Mouse (Mus musculus) intestine, embryonic 14.5 days (tissue): ENCODE results near the gene Gm45213. TPM values are rescaled to one million over a fixed set of nuclear protein-coding genes. Genes with fewer than 3 reads are reported as not detected.

ENCODE experiments used
- ATAC-seq: fragments of 200-750 bp; cut with Nextera tagmentation; replicated peaks from 2 replicates; pipeline ENCODE4 v1.8.0; 2017; ENCODE audit warnings: low read depth, moderate number of reproducible peaks, moderate TSS enrichment, moderate library complexity; ENCODE audit not compliant: low FRiP score, low TSS enrichment
- DNase-seq: peaks from one replicate; pipeline ENCODE4 v3.0.0-alpha.2; 2018; ENCODE audit warnings: low spot score
- H3K27ac ChIP-seq: fragments of 300-500 bp; sonication (generic); 2 replicates; pipeline ENCODE4 v1.5.1; 2014; ENCODE audit warnings: low read depth, mild to moderate bottlenecking, control low read depth
- H3K27me3 ChIP-seq: fragments of 300-500 bp; sonication (generic); replicated peaks from 2 replicates; pipeline ENCODE4 v1.6.1; 2014; ENCODE audit warnings: low read length, control low read depth; ENCODE audit not compliant: control insufficient read depth, insufficient read depth
- H3K36me3 ChIP-seq: fragments of 300-500 bp; sonication (generic); 2 replicates; pipeline ENCODE4 v1.6.1; 2014; ENCODE audit warnings: low read length, control low read depth; ENCODE audit not compliant: control insufficient read depth, insufficient read depth
- H3K4me1 ChIP-seq: fragments of 300-500 bp; sonication (generic); replicated peaks from 2 replicates; pipeline ENCODE4 v1.6.1; 2014; ENCODE audit warnings: low read length, control low read depth, mixed read lengths; ENCODE audit not compliant: control insufficient read depth, insufficient read depth
- H3K4me2 ChIP-seq: fragments of 300-500 bp; sonication (generic); 2 replicates; pipeline ENCODE4 v1.6.1; 2014; ENCODE audit warnings: low read length
- H3K4me3 ChIP-seq: fragments of 300-500 bp; sonication (generic); 2 replicates; pipeline ENCODE4 v1.5.1; 2014; ENCODE audit warnings: low read depth, low read length, control low read depth, mixed read lengths
- H3K9ac ChIP-seq: fragments of 300-500 bp; sonication (generic); 2 replicates; pipeline ENCODE4 v1.6.1; 2014; ENCODE audit warnings: mild to moderate bottlenecking, low read length
- H3K9me3 ChIP-seq: fragments of 300-500 bp; sonication (generic); 2 replicates; pipeline ENCODE4 v1.6.1; 2016; ENCODE audit warnings: low read length, control low read depth; ENCODE audit not compliant: control insufficient read depth
- WGBS: fragments of 180-500 bp; shearing (Covaris S2); extraction: QIAGEN DNeasy Blood & Tissue Kit; methylation state at CpG from one replicate; pipeline ENCODE4 v1.1.7; 2014; 5-methylcytosine and 5-hydroxymethylcytosine counted together
- polyA plus RNA-seq: library from polyadenylated mRNA; unstranded; fragments of >200 nt; fragmentation: Nextera tagmentation; extraction: Ambion mirVana; gene quantifications from 2 replicates; pipeline ENCODE4 v1.2.1, GENCODE M21; 2014

Gene Gm45213
- polyA plus RNA-seq, 1 experiment from 2014 or later = not detected

GRCm38 (mm10) chr7:66107206-66107605 lies 63.8 kb downstream of the Gm45213 start:
- no peak overlapping the region for H3K4me3 ChIP-seq
- peaks cover 16% of the 10 kb centered on the region for H3K4me1 ChIP-seq
- no peak overlapping the region for H3K9ac ChIP-seq
- H3K27me3 ChIP-seq = no peaks in the 10 kb centered on the region
- H3K36me3 ChIP-seq = no peaks in the 10 kb centered on the region
- no peaks in the 10 kb centered on the region for H3K9me3 ChIP-seq
- ATAC-seq (no peak), DNase-seq (no peak)
- 73% methylated on average over 11 of the region's 11 CpGs for whole genome bisulfite sequencing
- no peak overlapping the region for H3K4me2 ChIP-seq
- H3K27ac ChIP-seq = no peak overlapping the region

- DNase-seq = no peak
- H3K4me1 ChIP-seq = peaks cover 16% of the 10 kb centered on the region
These were observed 64.5 kb downstream of the Gm45213 start for GRCm38 (mm10) chr7:66107930-66108329.

GRCm38 (mm10) chr7:66108961-66109854 lies 65.8 kb downstream of the Gm45213 start, which contains the start of gene Chsy1:
Gene Chsy1 (plus strand): TSS chr7:66109515.
- ATAC-seq (peak; percentile 91), DNase-seq (peak; percentile 95)
- H3K27me3 ChIP-seq = no peaks in the 10 kb centered on the region
- peak within 1 kb of the TSS; percentile 87 for H3K27ac ChIP-seq
- WGBS = under 1% methylated on average over 114 of the region's 123 CpGs
- no peaks in the 10 kb centered on the region for H3K36me3 ChIP-seq
- peak within 1 kb of the TSS; percentile 87 for H3K9ac ChIP-seq
- H3K4me2 ChIP-seq = peak within 1 kb of the TSS; percentile 85
- H3K9me3 ChIP-seq = no peaks in the 10 kb centered on the region
- H3K4me1 ChIP-seq = peaks cover 17% of the 10 kb centered on the region
- H3K4me3 ChIP-seq = peak within 1 kb of the TSS; percentile 88

More at GRCm38 (mm10) chr7:66107930-66108329, 64.5 kb downstream of the Gm45213 start:
- H3K27ac ChIP-seq = no peak overlapping the region
- H3K4me2 ChIP-seq = no peak overlapping the region
- no peaks in the 10 kb centered on the region for H3K9me3 ChIP-seq
- no peak overlapping the region for H3K9ac ChIP-seq
- no peaks in the 10 kb centered on the region for H3K27me3 ChIP-seq
- ATAC-seq = no peak
- 18% methylated on average over 7 of the region's 7 CpGs for WGBS
- no peak overlapping the region for H3K4me3 ChIP-seq
- H3K36me3 ChIP-seq = no peaks in the 10 kb centered on the region

GRCm38 (mm10) chr7:66109855-66110635 lies 66.6 kb downstream of the Gm45213 start:
- Histone ChIP-seq H3K36me3 (no peaks in the 10 kb centered on the region), H3K9ac (peak overlapping the region; percentile 87), H3K27ac (peak overlapping the region; percentile 87), H3K27me3 (no peaks in the 10 kb centered on the region), H3K4me1 (peaks cover 18% of the 10 kb centered on the region), H3K4me3 (peak overlapping the region; percentile 88), H3K4me2 (peak overlapping the region; percentile 85), H3K9me3 (no peaks in the 10 kb centered on the region)
- DNase-seq (peak; percentile 82), ATAC-seq (peak; percentile 47)
- WGBS = under 1% methylated on average over 54 of the region's 77 CpGs

GRCm38 (mm10) chr7:66110636-66111112 lies 67.3 kb downstream of the Gm45213 start:
- ATAC-seq = no peak
- Histone ChIP-seq H3K27me3 (no peaks in the 10 kb centered on the region), H3K27ac (peak overlapping the region; percentile 87; the same call in 1 of the 2 replicates), H3K4me2 (peak overlapping the region; percentile 85), H3K4me1 (peaks cover 23% of the 10 kb centered on the region), H3K9ac (peak overlapping the region; percentile 87), H3K36me3 (no peaks in the 10 kb centered on the region), H3K9me3 (no peaks in the 10 kb centered on the region), H3K4me3 (peak overlapping the region; percentile 88)
- DNase-seq = peak; percentile 63
- WGBS = 4% methylated on average over 10 of the region's 10 CpGs

GRCm38 (mm10) chr7:66111211-66111610 lies 67.8 kb downstream of the Gm45213 start:
- peaks cover 27% of the 10 kb centered on the region for H3K4me1 ChIP-seq
- peak overlapping the region; percentile 87 for H3K9ac ChIP-seq
- H3K36me3 ChIP-seq = no peaks in the 10 kb centered on the region
- no peaks in the 10 kb centered on the region for H3K27me3 ChIP-seq
- WGBS = 65% methylated on average over 10 of the region's 10 CpGs
- no peaks in the 10 kb centered on the region for H3K9me3 ChIP-seq
- no peak overlapping the region for H3K27ac ChIP-seq
- peak overlapping the region; percentile 88 for H3K4me3 ChIP-seq
- peak overlapping the region; percentile 85 for H3K4me2 ChIP-seq
- DNase-seq (no peak), ATAC-seq (no peak)

Other genes starting within 250 kb of the Gm45213 start
- 3.4 and 3.5 TPM in 2 replicates for gene Pcsk6, start 181.9 kb upstream of the Gm45213 start, polyA plus RNA-seq
- gene Snrpa1, start 15.4 kb downstream of the Gm45213 start, polyA plus RNA-seq = 178 and 191 TPM in 2 replicates
- gene Selenos, start 36.0 kb downstream of the Gm45213 start, polyA plus RNA-seq = 87.9 and 97.5 TPM in 2 replicates
- 18.9 and 21.4 TPM in 2 replicates for gene Chsy1, start 65.9 kb downstream of the Gm45213 start, polyA plus RNA-seq